Comparison of ENCODE assay signal across 9 mouse cellular contexts in genomic region chr2:29052943-29053454, GRCm38 (mm10). TPM values are rescaled to one million over a fixed set of nuclear protein-coding genes. Genes with fewer than 3 reads are reported as not detected.
DNase-seq lines count a peak whose midpoint lies in the region; ATAC-seq and TF ChIP-seq lines count a peak whose summit lies in the region.
"Had no signal": no experiment of that assay in that cellular context is flagged by ENCODE, and none has a peak within 500 bp of the region (broad histone marks: within the 10 kb centered on the region; RNA-seq: fewer than 3 reads in every experiment).

No protein-coding gene starts in this region.

- H3K36me3 ChIP-seq in CH12.LX (replicated peaks in 1 of 2; ENCODE audit: control insufficient read depth in 1 of 2, insufficient read depth in 1 of 2, low read length in 1 of 2) = no peaks in the 10 kb centered on the region
- no peaks in the 10 kb centered on the region for H3K36me3 ChIP-seq in kidney, embryonic 14.5 days (ENCODE audit: control insufficient read depth, insufficient read depth, low read length)
- H3K36me3 ChIP-seq in liver, embryonic 14.5 days (replicated peaks; ENCODE audit: control insufficient read depth, insufficient read depth, low read depth) = no peaks in the 10 kb centered on the region

- DNase-seq in 3134 (ENCODE audit: extremely low read depth, insufficient read length, low spot score) = peak; percentile 35
- DNase-seq in CH12.LX (ENCODE audit: extremely low read depth) = peak; percentile 77
- peak; percentile 41 for DNase-seq in c-Kit-positive CD71-positive TER-119-negative erythroid progenitor cells, embryonic 14.5 days (ENCODE audit: low read depth)
- DNase-seq in forelimb bud, embryonic 11.5 days (ENCODE audit: low read depth, low spot score) = peak; percentile 67
- DNase-seq in liver, embryonic 14.5 days (ENCODE audit: low read depth in 3 of 3, low spot score in 3 of 3) = peak in 1 of 3 experiments; percentile 35
- peak; percentile 66 to 76 for DNase-seq in natural killer cell, adult 2 months (ENCODE audit: low spot score in 2 of 2)
- DNase-seq in thymus, adult 18-20 months = peak; percentile 9 to 34

- H3K4me2 ChIP-seq in CH12.LX (ENCODE audit: insufficient read depth, low read depth, poor library complexity, severe bottlenecking) = peak overlapping the region; percentile 80
- no peak overlapping the region for H3K4me2 ChIP-seq in kidney, embryonic 14.5 days (replicated peaks; ENCODE audit: low read depth, low read length)
- H3K4me2 ChIP-seq in liver, embryonic 14.5 days (ENCODE audit: low read depth) = no peak overlapping the region

- 0 out of 2 replicates have a peak overlapping the region, but pooled peaks have one; percentile 23 for H3K9ac ChIP-seq in CH12.LX (ENCODE audit: insufficient read depth, low read depth)
- no peak overlapping the region for H3K9ac ChIP-seq in kidney, embryonic 14.5 days (ENCODE audit: low read depth, low read length)
- H3K9ac ChIP-seq in liver, embryonic 14.5 days (replicated peaks) = no peak overlapping the region

- in situ Hi-C loops in CH12.LX (cut with MboI; ENCODE audit: low pct_ligation_motif_present, low pct_unique_long_range_greater_than_20kb, low sequenced_read_pairs) = loop anchor here (5.0 kb wide), 2 partner anchors 131 to 301 kb away; no protein-coding TSS in a partner anchor

- peaks cover 4 to 32% of the 10 kb centered on the region in 2 experiments; a peak in 3 of 4 replicates for H3K4me1 ChIP-seq in CH12.LX (ENCODE audit: control insufficient read depth in 1 of 2, insufficient read depth in 2 of 2)
- H3K4me1 ChIP-seq in kidney, embryonic 14.5 days (ENCODE audit: control insufficient read depth, insufficient read depth, low read length) = peaks cover 9% of the 10 kb centered on the region
- peaks cover 0 to 4% of the 10 kb centered on the region in 2 experiments; a peak in 2 of 4 replicates for H3K4me1 ChIP-seq in liver, embryonic 14.5 days (replicated peaks; ENCODE audit: control insufficient read depth in 2 of 2, insufficient read depth in 2 of 2, low read length in 1 of 2)

- 0 out of 2 replicates have a peak, but pooled peaks have one; percentile 22 for ATAC-seq in kidney, embryonic 14.5 days (ENCODE audit: low FRiP score, low TSS enrichment)
- no peak for ATAC-seq in liver, embryonic 14.5 days (ENCODE audit: insufficient read depth)

- TF ChIP-seq EP300 in CH12.LX (IDR thresholded peaks at IDR 0.05; ENCODE audit: low read length) = no peak
- TF ChIP-seq EP300 in liver, embryonic 14.5 days (IDR thresholded peaks at IDR 0.05; ENCODE audit: low read depth) = no peak

- dilution Hi-C loops in CH12.LX (cut with MboI; ENCODE audit: extremely low pct_ligation_motif_present, extremely low pct_unique_long_range_greater_than_20kb, low sequenced_read_pairs) = no loop called here

- H3K9me3 ChIP-seq in CH12.LX (replicated peaks; ENCODE audit: low read length) = no peaks in the 10 kb centered on the region
- H3K9me3 ChIP-seq in kidney, embryonic 14.5 days (ENCODE audit: control insufficient read depth, low read length) = no peaks in the 10 kb centered on the region
- no peaks in the 10 kb centered on the region for H3K9me3 ChIP-seq in liver, embryonic 14.5 days (ENCODE audit: control insufficient read depth, low read length)

- no peaks in the 10 kb centered on the region for H3K79me2 ChIP-seq in CH12.LX (replicated peaks; ENCODE audit: control insufficient read depth, extremely low read depth, insufficient read depth, poor library complexity, severe bottlenecking)

- no peak overlapping the region for H3K27ac ChIP-seq in CH12.LX (ENCODE audit: insufficient read depth, low read depth)
- H3K27ac ChIP-seq in kidney, embryonic 14.5 days (ENCODE audit: low read depth, low read length) = no peak overlapping the region
- H3K27ac ChIP-seq in liver, embryonic 14.5 days = no peak overlapping the region

- peak; percentile 59 for TF ChIP-seq RAD21 in CH12.LX (IDR thresholded peaks at IDR 0.05; ENCODE audit: low read depth, low read length)

- H3K27me3 ChIP-seq in CH12.LX (replicated peaks) = peaks cover 16% of the 10 kb centered on the region
- H3K27me3 ChIP-seq in kidney, embryonic 14.5 days (ENCODE audit: control insufficient read depth, insufficient read depth, low read length) = peaks cover 19% of the 10 kb centered on the region
- peaks cover 17% of the 10 kb centered on the region for H3K27me3 ChIP-seq in liver, embryonic 14.5 days (ENCODE audit: control insufficient read depth, insufficient read depth, low read length)

- peak; percentile 87 to 89 for TF ChIP-seq CTCF in CH12.LX (conservative IDR thresholded peaks at IDR 0.05 in 1 of 2, IDR thresholded peaks at IDR 0.05 in 1 of 2; ENCODE audit: low read depth in 2 of 2, low read length in 2 of 2)
- peak; percentile 78 for TF ChIP-seq CTCF in liver, embryonic 14.5 days (IDR thresholded peaks at IDR 0.05; ENCODE audit: low read depth)

- WGBS in kidney, embryonic 14.5 days = 33% methylated on average over 4 of the region's 4 CpGs
- 27% methylated on average over 4 of the region's 4 CpGs for WGBS in liver, embryonic 14.5 days (ENCODE audit: insufficient replicate concordance)

- peak overlapping the region in 2 of 3 experiments; percentile 17 to 38 for H3K4me3 ChIP-seq in CH12.LX (replicated peaks in 1 of 3; ENCODE audit: low read depth in 2 of 3, low read length in 2 of 3, poor library complexity in 1 of 3)
- no peak overlapping the region for H3K4me3 ChIP-seq in kidney, embryonic 14.5 days (ENCODE audit: low read length)
- H3K4me3 ChIP-seq in liver, embryonic 14.5 days (ENCODE audit: insufficient read depth in 1 of 2, low read depth in 2 of 2, low read length in 2 of 2) = no peak overlapping the region

- no peak for TF ChIP-seq POLR2A in CH12.LX (IDR thresholded peaks at IDR 0.05; ENCODE audit: low read depth, low read length)

TF ChIP-seq in CH12.LX, 34 proteins besides CTCF, POLR2A, EP300 and RAD21:
- TF ChIP-seq ETS1 (conservative IDR thresholded peaks at IDR 0.05; ENCODE audit: low read depth, low read length) (0 out of 2 replicates have a peak, but pooled peaks have one; percentile 7), NELFE (IDR thresholded peaks at IDR 0.05; ENCODE audit: low read depth, low read length) (peak; percentile 30; the same call in 1 of the 2 replicates), SIN3A (IDR thresholded peaks at IDR 0.05; ENCODE audit: low read length) (no peak), SMC3 (IDR thresholded peaks at IDR 0.05; ENCODE audit: low read depth, low read length) (peak; percentile 57), MAZ (IDR thresholded peaks at IDR 0.05; ENCODE audit: low read depth, low read length) (0 out of 2 replicates have a peak, but pooled peaks have one; percentile 9)

RNA-seq across cellular contexts. Expression of gene Cfap77, which starts 1.9 kb away (rescaled TPM):
- total RNA-seq in CH12.LX (2012; rRNA removed) (0.25 TPM in 2 replicates), CH12.LX (2014; rRNA removed) (0.35 TPM in 1 of 2 replicates, not detected in the other)
- 0.34 and 0.47 TPM in 2 replicates for polyA plus RNA-seq in CH12.LX (2012; ENCODE audit: insufficient read length, low read depth)
- polyA plus RNA-seq in kidney, embryonic 14.5 days (2014; fragmentation: Nextera tagmentation; extraction: Ambion mirVana) = 0.37 and 0.51 TPM in 2 replicates
- 0.11 and 0.16 TPM in 2 replicates for polyA plus RNA-seq in liver, embryonic 14.5 days (2012; rRNA removed)
- polyA plus RNA-seq in liver, embryonic 14.5 days (2014; fragmentation: Nextera tagmentation; extraction: Ambion mirVana) = 0.21 TPM in 1 of 2 replicates, not detected in the other
- total RNA-seq: gastrocnemius, postnatal 36 days had no signal

RNA-seq across cellular contexts. Expression of gene Ttf1, which starts 7.1 kb away (rescaled TPM):
- total RNA-seq in CH12.LX (2012; rRNA removed) (10.9 and 12.0 TPM in 2 replicates), CH12.LX (2014; rRNA removed) (9.5 and 12.1 TPM in 2 replicates)
- polyA plus RNA-seq in CH12.LX (2012; ENCODE audit: insufficient read length, low read depth) = 11.6 and 11.7 TPM in 2 replicates
- polyA plus RNA-seq in kidney, embryonic 14.5 days (2014; fragmentation: Nextera tagmentation; extraction: Ambion mirVana) = 9.4 and 10.9 TPM in 2 replicates
- 3.0 and 4.5 TPM in 2 replicates for polyA plus RNA-seq in liver, embryonic 14.5 days (2012; rRNA removed)
- polyA plus RNA-seq in liver, embryonic 14.5 days (2014; fragmentation: Nextera tagmentation; extraction: Ambion mirVana) = 3.6 and 3.9 TPM in 2 replicates

Comparison
In these comparisons a context has a peak if more than half of its experiments do, and no peak if none do; other contexts are left out.
1. H3K4me3 ChIP-seq: peak in CH12.LX (2 of 3); none in kidney, embryonic 14.5 days (single experiment) and liver, embryonic 14.5 days (0 of 2).